Mouse (Mus musculus) erythroblast, embryonic 14.5 days (primary cell): ENCODE measurements around the gene Ube3c.

Experiments used
- GATA1 ChIP-seq: IDR thresholded peaks from 2 replicates; pipeline ENCODE4 v1.6.1; 2012; ENCODE audit warnings: low read length, inconsistent platforms, mixed read lengths
- TAL1 ChIP-seq: IDR thresholded peaks from 3 replicates; pipeline ENCODE4 v1.6.1; 2012; ENCODE audit warnings: low read length, inconsistent platforms, mixed read lengths

- TF ChIP-seq TAL1 (no peak), GATA1 (no peak)
Observed at GRCm38 (mm10) chr5:29625610-29626009, 56.6 kb downstream of the Ube3c start.
